Mouse (Mus musculus) stomach, postnatal 0 days (tissue): ENCODE results near the gene Srpk1.

ENCODE experiments used
- CTCF ChIP-seq: IDR thresholded peaks from 2 replicates; pipeline ENCODE4 v1.5.1; 2016; ENCODE audit warnings: antibody characterized with exemption, low read depth, mild to moderate bottlenecking, moderate library complexity
- EP300 ChIP-seq: optimal IDR thresholded peaks from 2 replicates; pipeline ENCODE3; 2016; ENCODE audit warnings: antibody characterized with exemption

GRCm38 (mm10) chr17:28644112-28644511 is 21.6 kb upstream of the Srpk1 start:
- TF ChIP-seq CTCF (no peak), EP300 (no peak)
